Mouse (Mus musculus) hematopoietic stem cell, adult 5-6 weeks (primary cell): ENCODE data around the gene Rnf121. TPM values are rescaled to one million over a fixed set of nuclear protein-coding genes. Genes with fewer than 3 reads are reported as not detected.

Experiments
- ATAC-seq, 2 experiments: fragments of 125-278 bp in 1 of 2; replicated peaks in 1 of 2; 2 replicates each; pipeline ENCODE4 v1.8.0; 2016 to 2017; ENCODE audit warnings: inconsistent platforms in 2 of 2, mild to moderate bottlenecking in 2 of 2, moderate number of reproducible peaks in 2 of 2, low read depth in 1 of 2, moderate TSS enrichment in 1 of 2; ENCODE audit not compliant: low FRiP score in 2 of 2, poor library complexity in 2 of 2, severe bottlenecking in 2 of 2, insufficient read depth in 1 of 2, low TSS enrichment in 1 of 2
- total RNA-seq: library from RNA; stranded (forward); fragments of 172-1452, 232-1000 nt; gene quantifications from 2 replicates; pipeline ENCODE4 v1.2.3, GENCODE M21; 2017

Gene Rnf121
- total RNA-seq, 1 experiment from 2014 or later = 10.9 TPM

GRCm38 (mm10) chr7:102017452-102017851 is 47.8 kb downstream of the Rnf121 start:
- ATAC-seq = peak; percentile 39 to 54; a peak in 1 of 4 replicates

GRCm38 (mm10) chr7:102016936-102017335 is 48.3 kb downstream of the Rnf121 start:
- ATAC-seq = no peak

DNA sequence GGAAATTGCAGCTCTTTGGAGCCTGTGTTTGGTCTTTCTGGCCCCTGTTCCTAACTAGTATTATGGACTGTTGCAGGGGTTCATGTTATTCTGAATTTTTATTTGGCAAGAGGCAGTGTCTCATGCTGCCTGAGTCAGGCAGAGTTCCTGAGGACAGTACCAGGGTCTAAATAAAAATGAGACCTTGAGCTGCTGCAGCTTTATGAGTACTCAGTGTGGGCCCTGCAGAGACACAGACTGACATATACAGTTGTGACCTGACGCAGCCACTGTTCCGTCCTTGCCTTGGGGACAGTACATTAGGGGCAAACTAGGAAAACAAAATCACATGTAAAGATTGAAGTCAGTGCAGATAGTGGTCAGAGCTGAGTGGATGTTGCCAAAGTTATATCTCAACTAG is 50.3 kb downstream of the Rnf121 start:
- ATAC-seq = no peak

DNA sequence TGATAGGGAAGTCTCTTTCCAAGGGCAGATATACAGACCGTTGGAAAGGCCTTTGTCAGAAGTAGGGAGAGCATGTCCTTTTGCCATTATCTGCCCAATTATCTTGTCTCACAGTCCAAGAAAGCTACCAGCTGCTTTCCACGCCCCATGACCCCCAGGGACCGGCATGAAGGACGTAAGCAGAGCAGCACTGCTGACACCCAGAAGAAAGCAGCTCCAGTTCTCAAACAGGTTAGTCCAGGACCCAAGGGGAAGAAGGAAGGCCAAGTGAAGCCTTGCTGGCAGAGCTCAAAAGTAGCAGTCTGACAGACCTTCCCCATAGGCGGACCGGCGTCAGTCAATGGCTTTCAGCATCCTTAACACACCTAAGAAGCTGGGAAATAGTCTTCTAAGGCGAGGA is 51.9 kb downstream of the Rnf121 start:
- no peak for ATAC-seq

- ATAC-seq = no peak
Observed at GRCm38 (mm10) chr7:102011855-102012254, 53.4 kb downstream of the Rnf121 start.

- ATAC-seq = no peak
Observed at GRCm38 (mm10) chr7:102006520-102006919, 58.7 kb downstream of the Rnf121 start.

- no peak for ATAC-seq
Observed at GRCm38 (mm10) chr7:102000921-102001630, 64.2 kb downstream of the Rnf121 start.

DNA sequence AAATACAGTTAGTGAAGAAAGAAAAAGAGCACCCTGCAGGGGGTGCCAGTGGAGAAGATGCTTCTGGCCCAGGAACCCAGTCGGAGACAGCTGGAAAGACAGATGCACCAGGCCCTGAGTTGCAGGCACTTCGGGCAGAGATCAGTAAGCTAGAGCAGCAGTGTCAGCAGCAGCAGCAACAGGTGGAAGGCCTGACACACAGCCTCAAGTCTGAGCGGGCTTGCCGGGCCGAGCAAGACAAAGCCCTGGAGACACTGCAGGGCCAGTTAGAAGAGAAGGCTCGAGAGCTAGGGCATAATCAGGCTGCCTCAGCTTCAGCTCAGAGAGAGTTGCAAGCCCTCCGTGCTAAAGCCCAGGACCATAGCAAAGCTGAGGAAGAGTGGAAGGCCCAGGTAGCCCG is 65.0 kb downstream of the Rnf121 start:
- no peak for ATAC-seq

DNA sequence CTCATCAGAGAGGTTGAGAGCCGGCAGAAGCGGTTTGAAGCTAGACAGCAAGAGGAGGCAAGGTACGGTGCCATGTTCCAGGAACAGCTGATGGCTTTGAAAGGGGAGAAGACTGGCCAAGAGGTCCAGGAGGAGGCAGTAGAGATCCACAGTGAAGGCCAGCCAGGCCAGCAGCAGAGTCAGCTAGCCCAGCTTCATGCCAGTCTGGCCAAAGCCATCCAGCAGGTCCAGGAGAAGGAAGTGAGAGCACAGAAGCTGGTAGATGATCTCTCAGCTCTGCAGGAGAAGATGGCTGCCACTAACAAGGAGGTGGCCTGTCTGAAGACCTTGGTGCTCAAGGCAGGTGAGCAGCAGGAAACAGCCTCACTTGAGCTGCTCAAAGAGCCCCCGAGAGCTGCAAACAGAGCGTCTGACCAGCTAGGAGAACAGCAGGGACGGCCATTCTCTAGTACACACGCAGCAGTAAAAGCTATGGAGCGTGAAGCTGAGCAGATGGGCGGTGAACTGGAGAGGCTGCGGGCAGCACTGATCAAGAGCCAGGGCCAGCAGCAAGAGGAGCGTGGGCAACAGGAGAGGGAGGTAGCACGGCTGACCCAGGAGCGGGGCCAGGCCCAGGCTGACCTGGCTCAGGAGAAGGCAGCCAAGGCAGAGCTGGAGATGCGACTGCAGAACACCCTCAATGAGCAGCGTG is 65.7 kb downstream of the Rnf121 start:
- no peak for ATAC-seq

DNA sequence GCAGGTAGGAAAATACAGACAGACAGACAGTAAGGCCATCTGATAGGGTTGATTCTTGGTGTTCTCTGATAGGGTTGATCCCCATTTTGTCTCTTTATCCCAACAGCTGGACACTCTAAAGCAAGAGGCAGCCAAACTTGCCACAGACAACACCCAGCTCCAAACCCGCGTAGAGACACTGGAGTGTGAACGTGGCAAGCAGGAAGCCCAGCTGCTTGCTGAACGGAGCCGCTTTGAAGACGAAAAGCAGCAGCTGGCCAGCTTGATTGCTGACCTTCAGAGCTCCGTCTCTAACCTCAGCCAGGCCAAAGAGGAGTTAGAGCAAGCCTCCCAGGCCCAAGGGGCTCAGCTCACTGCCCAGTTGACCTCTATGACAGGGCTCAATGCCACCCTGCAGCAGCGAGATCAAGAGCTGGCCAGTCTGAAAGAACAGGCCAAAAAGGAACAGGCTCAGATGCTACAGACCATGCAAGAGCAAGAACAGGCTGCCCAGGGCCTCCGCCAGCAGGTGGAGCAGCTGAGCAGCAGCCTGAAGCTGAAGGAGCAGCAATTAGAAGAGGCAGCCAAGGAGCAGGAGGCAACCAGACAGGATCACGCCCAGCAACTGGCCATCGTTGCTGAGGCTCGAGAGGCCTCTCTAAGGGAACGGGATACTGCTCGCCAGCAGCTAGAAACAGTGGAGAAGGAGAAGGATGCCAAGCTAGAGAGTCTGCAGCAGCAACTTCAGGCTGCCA is 66.9 kb downstream of the Rnf121 start:
- peak; percentile 67 to 70 for ATAC-seq

- ATAC-seq = no peak
Observed at GRCm38 (mm10) chr7:101994241-101994640, 71.0 kb downstream of the Rnf121 start.

- no peak for ATAC-seq
Observed at GRCm38 (mm10) chr7:101985081-101985480, 80.2 kb downstream of the Rnf121 start.

GRCm38 (mm10) chr7:101982735-101983134 is 82.5 kb downstream of the Rnf121 start:
- ATAC-seq = no peak

DNA sequence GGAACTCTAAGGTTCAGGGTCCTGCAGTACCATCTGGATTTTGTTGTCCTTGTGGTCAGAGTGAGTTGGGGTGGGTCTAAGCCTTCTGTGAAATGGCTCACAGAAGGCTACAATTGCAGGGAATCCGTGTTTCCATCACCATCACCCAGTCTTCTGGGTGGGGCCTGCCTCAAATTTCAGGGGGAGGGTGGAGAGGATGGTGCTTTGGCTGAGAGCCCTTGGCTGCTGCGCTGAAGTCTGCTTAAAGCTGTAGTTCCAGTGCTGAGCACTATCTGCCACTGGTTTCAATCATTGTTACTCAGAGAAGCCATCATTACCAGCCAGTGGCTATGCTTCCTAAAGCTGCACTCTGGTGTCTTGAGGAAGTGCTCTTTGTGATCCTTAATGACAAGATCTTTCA is 90.8 kb downstream of the Rnf121 start:
- no peak for ATAC-seq

GRCm38 (mm10) chr7:101973730-101974129 is 91.5 kb downstream of the Rnf121 start:
- no peak for ATAC-seq

DNA sequence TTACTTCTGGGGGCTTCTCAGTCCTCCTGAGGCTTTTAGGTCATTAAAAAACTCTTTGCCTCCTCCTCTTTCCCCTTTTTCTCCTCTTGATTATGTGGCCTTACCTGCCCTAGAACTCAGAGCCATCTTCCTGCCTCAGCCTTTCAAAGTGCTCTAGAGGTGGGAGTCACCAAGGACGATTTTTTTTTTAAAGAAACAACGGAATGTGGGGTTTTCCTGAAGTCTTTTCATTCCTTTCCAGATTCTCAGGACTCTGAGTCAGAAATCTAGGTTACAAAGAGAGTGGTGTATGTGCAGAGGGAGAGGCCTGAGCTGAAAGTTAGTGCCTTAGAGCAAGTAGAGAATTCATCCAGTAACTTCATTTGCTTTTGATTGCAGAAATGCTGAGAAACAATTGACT is 93.5 kb downstream of the Rnf121 start:
- ATAC-seq = no peak

- peak; percentile 52 to 55 for ATAC-seq
Observed at GRCm38 (mm10) chr7:101970821-101971461, 94.3 kb downstream of the Rnf121 start.

DNA sequence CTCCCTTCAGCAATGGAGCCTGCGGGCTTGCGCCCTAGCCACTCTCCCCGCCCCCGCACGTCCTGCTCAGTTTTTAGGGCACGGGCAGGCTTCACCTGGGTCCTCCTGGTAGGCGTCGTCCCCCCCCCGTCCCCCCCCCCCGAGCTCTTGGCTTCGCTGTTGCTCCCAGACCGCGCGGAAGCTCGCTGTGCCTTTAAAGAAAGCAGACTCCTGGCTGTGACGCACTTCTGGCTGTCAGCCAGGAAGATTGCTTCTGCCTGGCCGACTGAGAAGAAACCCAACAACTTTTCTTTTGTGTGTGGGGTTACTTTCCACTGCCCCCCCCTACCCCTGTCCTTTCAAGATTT is 94.9 kb downstream of the Rnf121 start:
- peak; percentile 9 to 15; a peak in 2 of 4 replicates for ATAC-seq
